Mouse (Mus musculus) myocyte (in vitro differentiated cells): Measurements from ENCODE around the gene Olfr1185-ps1.

ENCODE experiments used
- CEBPB ChIP-seq: IDR thresholded peaks from 2 replicates; pipeline ENCODE4 v1.6.1; 2011; ENCODE audit warnings: mild to moderate bottlenecking, moderate library complexity; ENCODE audit not compliant: poor library complexity, insufficient read depth, severe bottlenecking
- E2F4 ChIP-seq: IDR thresholded peaks from one replicate; pipeline ENCODE4 v1.6.1; 2011; ENCODE audit warnings: mild to moderate bottlenecking, control low read depth, moderate library complexity; ENCODE audit not compliant: insufficient read depth
- MAX ChIP-seq: IDR thresholded peaks from one replicate; pipeline ENCODE4 v1.6.1; 2011; ENCODE audit warnings: low read depth, mild to moderate bottlenecking, control low read depth
- MYOG ChIP-seq, 3 experiments: IDR thresholded peaks; one replicate each; pipeline ENCODE4 v1.6.1; 2011; ENCODE audit warnings: control low read depth in 2 of 3, low read depth in 2 of 3, mild to moderate bottlenecking in 2 of 3; ENCODE audit not compliant: insufficient read length in 2 of 3, control insufficient read depth in 1 of 3, insufficient read depth in 1 of 3
- POLR2A ChIP-seq: IDR thresholded peaks from one replicate; pipeline ENCODE4 v1.6.1; 2011; ENCODE audit warnings: low read depth, mild to moderate bottlenecking, control low read depth, moderate library complexity; ENCODE audit not compliant: insufficient read length
- POLR2AphosphoS2 ChIP-seq: IDR thresholded peaks from one replicate; pipeline ENCODE4 v1.6.1; 2011; ENCODE audit warnings: low read depth, control low read depth; ENCODE audit not compliant: insufficient read length
- TCF12 ChIP-seq: IDR thresholded peaks from one replicate; pipeline ENCODE4 v1.6.1; 2011; ENCODE audit warnings: mild to moderate bottlenecking, control low read depth; ENCODE audit not compliant: poor library complexity, insufficient read depth, severe bottlenecking
- TCF3 ChIP-seq: IDR thresholded peaks from one replicate; pipeline ENCODE4 v1.6.1; 2011; ENCODE audit warnings: low read depth, control low read depth; ENCODE audit not compliant: insufficient read length
- USF1 ChIP-seq: IDR thresholded peaks from one replicate; pipeline ENCODE4 v1.6.1; 2011; ENCODE audit warnings: low read depth, mild to moderate bottlenecking, control low read depth, moderate library complexity

- TF ChIP-seq POLR2A (no peak), MAX (no peak), POLR2AphosphoS2 (no peak), E2F4 (no peak), CEBPB (no peak), USF1 (no peak), TCF12 (no peak), MYOG (IDR thresholded peaks at IDR 0.05; ENCODE audit: control insufficient read depth in 1 of 3, insufficient read depth in 1 of 3, insufficient read length in 2 of 3, low read depth in 2 of 3) (no peak), TCF3 (no peak)
Observed at GRCm38 (mm10) chr2:88493020-88493419, at the start of gene Olfr1185-ps1.
